Mouse (Mus musculus) kidney, embryonic 15.5 days (tissue): ENCODE results near the gene Toporsl. TPM values are rescaled to one million over a fixed set of nuclear protein-coding genes. Genes with fewer than 3 reads are reported as not detected.

Experiments
- ATAC-seq: fragments of 200-750 bp; cut with Nextera tagmentation; replicated peaks from 2 replicates; pipeline ENCODE4 v1.8.0; 2017; ENCODE audit warnings: moderate TSS enrichment; ENCODE audit not compliant: low FRiP score
- H3K27ac ChIP-seq: fragments of 300-500 bp; sonication (generic); 2 replicates; pipeline ENCODE4 v1.5.1; 2015; ENCODE audit warnings: mild to moderate bottlenecking, inconsistent platforms
- H3K27me3 ChIP-seq: fragments of 300-500 bp; sonication (generic); 2 replicates; pipeline ENCODE4 v1.6.1; 2015; ENCODE audit warnings: inconsistent platforms
- H3K36me3 ChIP-seq: fragments of 300-500 bp; sonication (generic); 2 replicates; pipeline ENCODE4 v1.6.1; 2015; ENCODE audit warnings: inconsistent platforms
- H3K4me1 ChIP-seq: fragments of 300-500 bp; sonication (generic); 2 replicates; pipeline ENCODE4 v1.6.1; 2015; ENCODE audit warnings: inconsistent platforms
- H3K4me2 ChIP-seq: fragments of 300-500 bp; sonication (generic); 2 replicates; pipeline ENCODE4 v1.6.1; 2015; ENCODE audit warnings: moderate library complexity, mild to moderate bottlenecking, inconsistent platforms
- H3K4me3 ChIP-seq: fragments of 300-500 bp; sonication (generic); replicated peaks from 2 replicates; pipeline ENCODE4 v1.5.1; 2015; ENCODE audit warnings: mild to moderate bottlenecking, inconsistent platforms
- H3K9ac ChIP-seq: fragments of 300-500 bp; sonication (generic); 2 replicates; pipeline ENCODE4 v1.6.1; 2015; ENCODE audit warnings: mild to moderate bottlenecking, inconsistent platforms
- H3K9me3 ChIP-seq: fragments of 300-500 bp; sonication (generic); replicated peaks from 2 replicates; pipeline ENCODE4 v1.6.1; 2016; ENCODE audit warnings: inconsistent platforms
- WGBS: fragments of 180-500 bp; shearing (Covaris S2); methylation state at CpG from one replicate; pipeline ENCODE4 v1.1.7; 2015; ENCODE audit warnings: mixed read lengths; 5-methylcytosine and 5-hydroxymethylcytosine counted together
- polyA plus RNA-seq: library from polyadenylated mRNA; unstranded; fragments of >200 nt; fragmentation: Nextera tagmentation; extraction: Ambion mirVana; gene quantifications from 2 replicates; pipeline ENCODE4 v1.2.1, GENCODE M21; 2015

Toporsl gene
- polyA plus RNA-seq, result not detected in 2 replicates

DNA sequence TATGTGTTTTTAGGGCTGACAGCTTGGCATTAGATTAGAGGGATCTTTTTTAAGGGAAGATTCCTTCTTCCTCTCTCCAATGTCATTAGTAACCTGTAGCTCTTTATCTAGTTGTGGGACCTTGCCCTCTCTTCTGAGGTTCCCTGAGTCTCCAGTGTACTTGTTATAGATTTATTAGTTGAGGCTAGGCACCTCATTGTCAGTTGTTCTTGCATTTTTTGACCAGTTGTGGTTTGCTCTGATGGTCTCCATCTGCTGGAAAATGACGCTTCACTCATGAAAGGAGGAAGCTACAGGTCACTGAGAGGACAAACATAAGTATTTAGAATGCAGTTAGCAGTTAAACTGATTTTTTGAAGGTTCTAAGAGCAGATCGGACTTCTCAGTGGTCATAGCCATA is at the start of gene Toporsl:
TSS of gene Toporsl (plus strand) at position 348 of the 400 bp plus-strand sequence.
- H3K27ac ChIP-seq, result no peak within 1 kb of the TSS
- no peak within 1 kb of the TSS for H3K4me3 ChIP-seq
- no peaks in the 10 kb centered on the region for H3K36me3 ChIP-seq
- H3K9me3 ChIP-seq, result no peaks in the 10 kb centered on the region
- no peak within 1 kb of the TSS for H3K9ac ChIP-seq
- no peaks in the 10 kb centered on the region for H3K4me1 ChIP-seq
- H3K4me2 ChIP-seq, result no peak within 1 kb of the TSS
- 56% methylated on average over 2 of the region's 2 CpGs for WGBS
- ATAC-seq, result peak; percentile 49
- no peaks in the 10 kb centered on the region for H3K27me3 ChIP-seq

- no peak overlapping the region for H3K4me3 ChIP-seq
- H3K4me1 ChIP-seq, result no peaks in the 10 kb centered on the region
- no peak overlapping the region for H3K27ac ChIP-seq
- no peak overlapping the region for H3K9ac ChIP-seq
- H3K4me2 ChIP-seq, result no peak overlapping the region
- no peaks in the 10 kb centered on the region for H3K9me3 ChIP-seq
- no peaks in the 10 kb centered on the region for H3K36me3 ChIP-seq
- ATAC-seq, result no peak
- no peaks in the 10 kb centered on the region for H3K27me3 ChIP-seq
- 79% methylated on average over 1 of the region's 1 CpGs for WGBS
These were observed 38.4 kb upstream of the Toporsl start for GRCm38 (mm10) chr4:52557672-52558071.

GRCm38 (mm10) chr4:52558080-52558479 is 38.0 kb upstream of the Toporsl start:
- H3K9me3 ChIP-seq, result no peaks in the 10 kb centered on the region
- no peaks in the 10 kb centered on the region for H3K4me1 ChIP-seq
- H3K36me3 ChIP-seq, result no peaks in the 10 kb centered on the region
- H3K4me3 ChIP-seq, result no peak overlapping the region
- ATAC-seq, result no peak
- no peak overlapping the region for H3K27ac ChIP-seq
- H3K27me3 ChIP-seq, result no peaks in the 10 kb centered on the region
- WGBS, result 59% methylated on average over 1 of the region's 1 CpGs
- no peak overlapping the region for H3K9ac ChIP-seq
- no peak overlapping the region for H3K4me2 ChIP-seq

- Histone ChIP-seq H3K27me3 (no peaks in the 10 kb centered on the region), H3K4me1 (no peaks in the 10 kb centered on the region), H3K9me3 (no peaks in the 10 kb centered on the region), H3K9ac (no peak overlapping the region), H3K4me2 (no peak overlapping the region), H3K36me3 (no peaks in the 10 kb centered on the region), H3K4me3 (no peak overlapping the region), H3K27ac (no peak overlapping the region)
- 86% methylated on average over 1 of the region's 1 CpGs for WGBS
- no peak for ATAC-seq
These were observed 32.2 kb upstream of the Toporsl start for GRCm38 (mm10) chr4:52563859-52564258.

GRCm38 (mm10) chr4:52586194-52586734 is 9.8 kb upstream of the Toporsl start:
- 77% methylated on average over 6 of the region's 6 CpGs for WGBS
- no peaks in the 10 kb centered on the region for H3K27me3 ChIP-seq
- no peak for ATAC-seq
- H3K9ac ChIP-seq, result no peak overlapping the region
- H3K27ac ChIP-seq, result no peak overlapping the region
- no peaks in the 10 kb centered on the region for H3K4me1 ChIP-seq
- no peak overlapping the region for H3K4me3 ChIP-seq
- H3K4me2 ChIP-seq, result no peak overlapping the region
- no peaks in the 10 kb centered on the region for H3K9me3 ChIP-seq
- no peaks in the 10 kb centered on the region for H3K36me3 ChIP-seq

GRCm38 (mm10) chr4:52593821-52594356 is 2.2 kb upstream of the Toporsl start:
- no peaks in the 10 kb centered on the region for H3K9me3 ChIP-seq
- H3K4me2 ChIP-seq, result no peak overlapping the region
- no peaks in the 10 kb centered on the region for H3K36me3 ChIP-seq
- H3K4me1 ChIP-seq, result no peaks in the 10 kb centered on the region
- H3K27ac ChIP-seq, result no peak overlapping the region
- 70% methylated on average over 4 of the region's 4 CpGs for WGBS
- H3K9ac ChIP-seq, result no peak overlapping the region
- ATAC-seq, result no peak
- H3K4me3 ChIP-seq, result no peak overlapping the region
- no peaks in the 10 kb centered on the region for H3K27me3 ChIP-seq

DNA sequence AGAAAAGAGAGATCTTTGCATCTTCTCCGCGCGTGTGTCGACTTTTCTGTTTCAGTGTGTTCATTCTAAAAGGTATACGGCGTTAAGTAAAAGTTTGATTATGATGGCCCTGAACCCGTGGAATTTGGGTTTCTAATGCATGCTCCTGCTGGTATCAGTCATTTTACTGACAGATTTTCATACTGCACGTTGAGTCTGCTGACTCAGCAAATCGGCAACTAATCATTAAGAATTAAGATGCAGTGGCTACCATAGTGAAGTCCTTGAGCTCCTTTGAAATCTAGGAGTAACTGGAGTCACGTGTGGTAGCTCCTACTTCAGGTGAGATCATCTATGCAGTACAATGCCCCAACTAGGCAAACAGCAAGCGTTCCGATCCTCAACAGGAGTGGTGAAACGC is 1.4 kb upstream of the Toporsl start:
- no peak for ATAC-seq
- Histone ChIP-seq H3K4me1 (no peaks in the 10 kb centered on the region), H3K9me3 (no peaks in the 10 kb centered on the region), H3K27me3 (no peaks in the 10 kb centered on the region), H3K36me3 (no peaks in the 10 kb centered on the region), H3K4me2 (no peak overlapping the region), H3K4me3 (no peak overlapping the region), H3K27ac (no peak overlapping the region), H3K9ac (no peak overlapping the region)
- WGBS, result 91% methylated on average over 13 of the region's 13 CpGs

DNA sequence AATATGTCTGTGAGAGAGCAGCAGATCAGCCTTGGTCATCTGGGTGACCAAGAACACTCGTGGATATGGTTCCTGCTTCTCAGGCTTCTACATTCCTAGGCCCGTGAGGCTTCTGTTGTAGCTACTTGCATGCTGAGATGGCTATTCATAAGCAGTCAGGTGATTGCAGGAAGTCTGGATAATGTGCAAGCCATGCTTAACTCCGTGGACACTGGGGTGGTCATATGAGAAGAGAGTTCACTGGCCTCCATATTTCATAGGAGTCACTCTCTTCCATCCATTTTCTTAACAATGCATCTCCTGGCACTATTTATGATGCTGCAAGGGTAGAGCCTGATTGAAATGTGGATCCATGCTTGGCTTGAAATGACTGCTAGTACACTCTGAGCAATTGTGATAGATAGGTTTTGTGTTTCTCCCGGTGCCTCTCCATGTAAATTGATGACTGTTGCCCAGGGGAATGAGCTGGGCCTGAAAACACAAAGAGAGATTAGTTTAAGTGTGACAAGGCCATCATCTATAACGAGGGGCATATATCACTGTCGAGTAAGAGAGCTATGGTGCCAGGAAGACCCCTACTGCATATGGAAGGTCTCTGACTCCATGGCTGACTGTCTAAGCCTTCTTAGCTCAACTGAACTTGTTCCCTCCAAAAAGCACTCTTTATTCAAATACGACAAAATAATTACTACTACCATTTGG is 2.3 kb downstream of the Toporsl start:
- Histone ChIP-seq H3K4me2 (no peak overlapping the region), H3K4me1 (no peaks in the 10 kb centered on the region), H3K27me3 (no peaks in the 10 kb centered on the region), H3K36me3 (no peaks in the 10 kb centered on the region), H3K27ac (0 out of 2 replicates have a peak overlapping the region, but pooled peaks have one; percentile 6), H3K9ac (no peak overlapping the region), H3K9me3 (no peaks in the 10 kb centered on the region), H3K4me3 (no peak overlapping the region)
- WGBS, result 31% methylated on average over 7 of the region's 7 CpGs
- no peak for ATAC-seq

- no peak for ATAC-seq
- H3K4me2 ChIP-seq, result no peak overlapping the region
- no peaks in the 10 kb centered on the region for H3K27me3 ChIP-seq
- WGBS, result 59% methylated on average over 3 of the region's 3 CpGs
- no peak overlapping the region for H3K9ac ChIP-seq
- H3K27ac ChIP-seq, result no peak overlapping the region
- no peak overlapping the region for H3K4me3 ChIP-seq
- H3K9me3 ChIP-seq, result no peaks in the 10 kb centered on the region
- H3K4me1 ChIP-seq, result no peaks in the 10 kb centered on the region
- no peaks in the 10 kb centered on the region for H3K36me3 ChIP-seq
These were observed 10.8 kb downstream of the Toporsl start for GRCm38 (mm10) chr4:52606923-52607322.

- 76% methylated on average over 6 of the region's 6 CpGs for WGBS
- no peaks in the 10 kb centered on the region for H3K4me1 ChIP-seq
These were observed 38.9 kb downstream of the Toporsl start for GRCm38 (mm10) chr4:52634986-52635385.

GRCm38 (mm10) chr4:52647791-52648190 is 51.7 kb downstream of the Toporsl start:
- H3K27ac ChIP-seq, result no peak overlapping the region
- no peak overlapping the region for H3K4me2 ChIP-seq
- no peaks in the 10 kb centered on the region for H3K27me3 ChIP-seq
- H3K4me1 ChIP-seq, result no peaks in the 10 kb centered on the region
- 22% methylated on average over 4 of the region's 4 CpGs for WGBS
- H3K9me3 ChIP-seq, result no peaks in the 10 kb centered on the region
- H3K36me3 ChIP-seq, result no peaks in the 10 kb centered on the region
- no peak overlapping the region for H3K4me3 ChIP-seq
- no peak for ATAC-seq
- H3K9ac ChIP-seq, result no peak overlapping the region

More at GRCm38 (mm10) chr4:52634986-52635385, 38.9 kb downstream of the Toporsl start:
- H3K9ac ChIP-seq, result no peak overlapping the region
- no peak overlapping the region for H3K4me2 ChIP-seq
- H3K9me3 ChIP-seq, result no peaks in the 10 kb centered on the region
- H3K36me3 ChIP-seq, result no peaks in the 10 kb centered on the region
- ATAC-seq, result no peak
- H3K27me3 ChIP-seq, result no peaks in the 10 kb centered on the region
- H3K4me3 ChIP-seq, result no peak overlapping the region
- H3K27ac ChIP-seq, result no peak overlapping the region

DNA sequence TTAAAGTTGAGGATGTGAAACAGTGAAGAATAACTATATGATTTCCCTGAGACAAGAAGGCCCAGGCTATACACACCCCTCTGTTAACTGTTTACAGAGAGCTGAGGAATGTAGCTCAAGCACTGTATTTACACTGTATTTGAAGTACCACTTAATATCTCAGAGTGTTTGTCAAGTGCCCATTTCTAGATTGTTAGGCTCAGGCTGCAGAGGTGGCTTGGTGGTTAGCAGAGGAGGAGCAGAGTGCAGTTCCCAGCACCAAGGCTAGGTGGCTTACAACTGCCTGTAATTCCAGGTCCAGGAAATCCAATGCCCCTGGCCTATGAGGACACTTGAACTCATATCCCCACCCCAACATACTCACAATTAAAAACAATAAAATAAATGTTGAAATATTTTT is 63.6 kb downstream of the Toporsl start:
- Histone ChIP-seq H3K27ac (no peak overlapping the region), H3K36me3 (no peaks in the 10 kb centered on the region), H3K4me2 (no peak overlapping the region), H3K4me1 (no peaks in the 10 kb centered on the region), H3K9ac (no peak overlapping the region), H3K4me3 (no peak overlapping the region), H3K9me3 (no peaks in the 10 kb centered on the region), H3K27me3 (no peaks in the 10 kb centered on the region)
- no peak for ATAC-seq
